Mouse (Mus musculus) heart, embryonic 11.5 days (tissue): Measurements from ENCODE around the gene Nrf1. TPM values are rescaled to one million over a fixed set of nuclear protein-coding genes. Genes with fewer than 3 reads are reported as not detected.

Source experiments
- ATAC-seq: fragments of 200-750 bp; cut with Nextera tagmentation; replicated peaks from 2 replicates; pipeline ENCODE4 v1.8.0; 2017; ENCODE audit warnings: moderate library complexity; ENCODE audit not compliant: insufficient number of reproducible peaks, low FRiP score, low TSS enrichment
- H3K27ac ChIP-seq: fragments of 300-500 bp; sonication (generic); 2 replicates; pipeline ENCODE4 v1.5.1; 2014; ENCODE audit warnings: mild to moderate bottlenecking, low read depth, low read length
- H3K27me3 ChIP-seq: fragments of 300-500 bp; sonication (generic); 2 replicates; pipeline ENCODE4 v1.6.1; 2014; ENCODE audit warnings: mild to moderate bottlenecking, low read length, mixed read lengths; ENCODE audit not compliant: control insufficient read depth, insufficient read depth
- H3K36me3 ChIP-seq: fragments of 300-500 bp; sonication (generic); 2 replicates; pipeline ENCODE4 v1.6.1; 2014; ENCODE audit warnings: mild to moderate bottlenecking, low read length, moderate library complexity, mixed read lengths; ENCODE audit not compliant: control insufficient read depth, insufficient read depth
- H3K4me1 ChIP-seq: fragments of 300-500 bp; sonication (generic); 2 replicates; pipeline ENCODE4 v1.6.1; 2014; ENCODE audit warnings: low read length; ENCODE audit not compliant: control insufficient read depth, insufficient read depth
- H3K4me2 ChIP-seq: fragments of 300-500 bp; sonication (generic); 2 replicates; pipeline ENCODE4 v1.6.1; 2014; ENCODE audit warnings: mild to moderate bottlenecking, moderate library complexity
- H3K4me3 ChIP-seq: fragments of 300-500 bp; sonication (generic); 2 replicates; pipeline ENCODE4 v1.5.1; 2014; ENCODE audit warnings: low read depth, low read length
- H3K9ac ChIP-seq: fragments of 300-500 bp; sonication (generic); 2 replicates; pipeline ENCODE4 v1.6.1; 2014; ENCODE audit warnings: mild to moderate bottlenecking, low read depth, low read length, moderate library complexity
- H3K9me3 ChIP-seq: fragments of 300-500 bp; sonication (generic); replicated peaks from 2 replicates; pipeline ENCODE4 v1.6.1; 2016; ENCODE audit warnings: low read length; ENCODE audit not compliant: control insufficient read depth
- WGBS: fragments of 180-500 bp; shearing (Covaris S2); extraction: QIAGEN DNeasy Blood & Tissue Kit; methylation state at CpG from one replicate; pipeline ENCODE4 v1.1.7; 2014; ENCODE audit not compliant: insufficient replicate concordance; 5-methylcytosine and 5-hydroxymethylcytosine counted together
- polyA plus RNA-seq: library from polyadenylated mRNA; unstranded; fragments of >200 nt; fragmentation: Nextera tagmentation; extraction: Ambion mirVana; gene quantifications from 2 replicates; pipeline ENCODE4 v1.2.1, GENCODE M21; 2014

Gene Nrf1
- polyA plus RNA-seq, 1 experiment from 2014 or later: 44.5 TPM

DNA sequence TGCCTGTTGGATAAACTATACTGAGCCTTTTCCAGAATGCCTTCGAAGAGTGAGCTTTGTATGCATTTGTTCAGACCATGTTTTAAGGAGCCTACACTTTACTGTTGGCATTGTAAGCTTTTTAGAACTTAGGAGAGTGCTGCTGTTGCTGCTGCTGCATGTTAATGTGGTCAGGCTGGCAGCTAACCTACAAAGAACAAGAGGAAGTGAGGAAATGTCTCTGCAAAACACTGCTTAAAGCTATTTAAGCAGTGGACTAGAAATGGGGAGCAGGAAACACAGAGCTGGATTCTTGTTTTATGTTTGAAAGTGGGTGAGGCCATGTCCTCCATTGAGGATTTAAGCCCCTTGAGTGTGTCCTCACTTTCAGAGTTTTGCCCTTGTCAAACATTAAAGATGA, 5.3 kb downstream of the Nrf1 start:
- no peak for ATAC-seq
- no peak overlapping the region for H3K4me3 ChIP-seq
- H3K9me3 ChIP-seq: no peaks in the 10 kb centered on the region
- H3K27ac ChIP-seq: no peak overlapping the region
- no peak overlapping the region for H3K4me2 ChIP-seq
- no peaks in the 10 kb centered on the region for H3K36me3 ChIP-seq
- no peaks in the 10 kb centered on the region for H3K27me3 ChIP-seq
- WGBS: 85% methylated on average over 1 of the region's 1 CpGs
- peaks cover 9% of the 10 kb centered on the region for H3K4me1 ChIP-seq
- H3K9ac ChIP-seq: no peak overlapping the region

DNA sequence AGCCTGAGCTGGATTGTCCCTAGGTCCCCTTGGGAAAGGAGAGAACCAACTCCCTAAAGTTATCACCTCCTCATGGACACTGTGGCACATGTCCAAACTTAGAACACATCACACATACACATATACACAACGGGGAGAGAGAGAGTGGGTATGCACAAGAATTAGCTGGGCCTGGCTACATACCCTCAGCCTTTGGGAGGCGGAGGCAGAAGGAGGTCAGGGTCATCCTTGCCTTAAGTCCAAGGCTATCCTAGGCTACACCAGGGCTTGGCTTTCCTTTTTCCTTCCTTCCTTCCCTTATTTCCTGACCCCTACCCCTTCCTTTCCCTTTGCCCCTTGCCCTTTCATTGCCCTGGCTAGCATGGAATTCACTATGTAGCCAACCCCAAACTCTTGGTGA, 14.8 kb downstream of the Nrf1 start:
- Histone ChIP-seq H3K4me2 (no peak overlapping the region), H3K4me3 (no peak overlapping the region), H3K9ac (no peak overlapping the region), H3K4me1 (no peaks in the 10 kb centered on the region), H3K27ac (no peak overlapping the region), H3K36me3 (no peaks in the 10 kb centered on the region), H3K27me3 (no peaks in the 10 kb centered on the region), H3K9me3 (no peaks in the 10 kb centered on the region)
- 92% methylated on average over 2 of the region's 2 CpGs for WGBS
- no peak for ATAC-seq

DNA sequence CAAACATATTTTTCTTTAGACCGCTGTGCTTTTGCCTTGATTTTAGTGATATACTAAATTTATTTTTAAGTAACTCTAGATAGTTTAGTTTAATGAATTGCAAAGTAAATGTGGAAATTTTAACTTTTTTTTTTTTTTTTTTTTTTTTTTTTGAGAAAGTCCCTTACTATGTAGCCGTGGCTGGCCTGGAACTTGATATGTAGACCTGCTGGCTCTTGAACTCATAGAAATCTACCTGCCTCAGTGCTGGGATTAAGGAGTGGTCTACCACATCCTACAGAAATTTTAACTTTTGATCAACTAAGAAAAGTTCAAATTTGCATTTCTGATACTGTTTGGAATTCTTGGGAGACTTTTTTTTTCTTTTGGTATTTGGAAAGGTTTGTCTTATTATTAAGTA, 17.6 kb downstream of the Nrf1 start:
- no peaks in the 10 kb centered on the region for H3K9me3 ChIP-seq
- H3K4me2 ChIP-seq: no peak overlapping the region
- WGBS: 82% methylated on average over 2 of the region's 2 CpGs
- H3K27me3 ChIP-seq: no peaks in the 10 kb centered on the region
- no peak for ATAC-seq
- H3K9ac ChIP-seq: no peak overlapping the region
- no peaks in the 10 kb centered on the region for H3K36me3 ChIP-seq
- no peak overlapping the region for H3K27ac ChIP-seq
- no peak overlapping the region for H3K4me3 ChIP-seq
- no peaks in the 10 kb centered on the region for H3K4me1 ChIP-seq

DNA sequence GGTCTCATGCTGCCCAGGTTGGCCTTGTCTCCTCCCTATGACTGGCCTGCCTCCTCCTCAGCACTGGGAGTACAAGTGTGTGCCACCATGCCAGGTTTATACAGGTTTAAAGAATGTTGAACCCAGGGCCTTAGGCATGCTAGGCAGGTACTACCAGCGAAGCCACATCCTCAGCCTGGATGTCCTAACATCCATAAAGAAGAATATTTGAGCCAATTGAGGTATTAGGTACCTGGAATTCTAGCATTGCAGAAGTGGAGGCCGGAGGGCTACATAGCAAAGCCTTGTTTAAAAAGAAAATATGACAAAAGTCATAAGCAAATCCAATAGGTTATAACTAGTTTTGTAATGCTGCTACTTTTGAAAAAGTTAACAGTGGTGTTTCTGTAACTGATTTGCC, 19.0 kb downstream of the Nrf1 start:
- Histone ChIP-seq H3K9me3 (no peaks in the 10 kb centered on the region), H3K4me2 (no peak overlapping the region), H3K27me3 (no peaks in the 10 kb centered on the region), H3K9ac (no peak overlapping the region), H3K4me1 (no peaks in the 10 kb centered on the region), H3K4me3 (no peak overlapping the region), H3K27ac (no peak overlapping the region), H3K36me3 (no peaks in the 10 kb centered on the region)
- ATAC-seq: no peak
- WGBS: 97% methylated on average over 2 of the region's 2 CpGs

GRCm38 (mm10) chr6:30072476-30072875, 24.7 kb downstream of the Nrf1 start:
- no peak for ATAC-seq
- H3K4me1 ChIP-seq: peaks cover 8% of the 10 kb centered on the region
- H3K27ac ChIP-seq: no peak overlapping the region
- H3K9ac ChIP-seq: no peak overlapping the region
- no peak overlapping the region for H3K4me3 ChIP-seq
- H3K4me2 ChIP-seq: no peak overlapping the region
- H3K27me3 ChIP-seq: no peaks in the 10 kb centered on the region
- 81% methylated on average over 3 of the region's 3 CpGs for WGBS
- H3K36me3 ChIP-seq: no peaks in the 10 kb centered on the region
- H3K9me3 ChIP-seq: no peaks in the 10 kb centered on the region

DNA sequence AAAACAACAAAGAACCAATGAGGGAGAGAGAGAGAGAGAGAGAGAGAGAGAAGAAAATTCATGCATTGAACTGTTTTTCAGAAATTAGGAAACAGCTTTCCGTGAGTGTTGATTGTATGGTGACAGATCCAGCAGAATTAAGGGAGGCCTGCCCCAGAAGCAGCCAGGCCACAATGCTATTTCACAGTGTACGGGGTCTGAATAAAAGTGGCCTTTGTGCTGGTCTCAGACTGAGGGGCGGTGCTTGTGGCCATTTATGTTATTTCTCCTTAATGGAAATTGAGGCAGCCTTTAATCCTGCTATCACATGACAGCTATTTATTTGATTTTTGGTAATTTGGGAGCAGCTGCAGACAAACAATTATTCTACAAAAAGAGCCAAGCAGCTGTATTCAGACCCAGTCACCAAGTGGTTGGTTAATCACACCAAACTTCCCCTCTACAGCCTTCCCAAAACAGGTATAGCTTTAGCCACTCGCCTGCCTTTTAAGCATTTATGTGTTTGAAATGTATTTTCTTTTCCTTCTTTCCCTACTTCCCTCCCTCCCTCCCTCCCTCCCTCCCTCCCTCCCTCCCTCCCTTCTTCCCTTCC, 31.2 kb downstream of the Nrf1 start:
- Histone ChIP-seq H3K27me3 (no peaks in the 10 kb centered on the region), H3K9me3 (no peaks in the 10 kb centered on the region), H3K4me3 (no peak overlapping the region), H3K27ac (no peak overlapping the region), H3K36me3 (no peaks in the 10 kb centered on the region), H3K9ac (no peak overlapping the region), H3K4me2 (no peak overlapping the region), H3K4me1 (peaks cover 23% of the 10 kb centered on the region)
- no peak for ATAC-seq
- 83% methylated on average over 4 of the region's 4 CpGs for WGBS

DNA sequence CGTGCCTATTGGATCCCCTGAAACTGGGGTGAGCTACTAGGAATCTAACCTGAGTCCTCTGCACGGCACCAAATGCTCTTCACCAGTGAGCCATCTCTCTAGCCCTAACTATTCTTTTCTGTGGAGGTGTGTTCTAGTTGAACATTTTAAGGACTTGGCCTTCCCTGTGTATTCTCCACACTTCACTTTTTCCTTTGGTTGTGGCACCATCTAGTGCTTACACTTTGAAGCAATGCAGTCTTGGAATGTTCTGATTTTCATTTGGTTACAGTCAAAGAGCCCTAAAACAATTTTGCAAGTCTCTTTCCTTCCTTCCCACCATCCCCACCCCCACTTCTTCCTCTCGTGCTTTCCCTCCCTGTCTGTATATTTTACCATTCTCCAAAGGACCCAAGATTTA, 33.6 kb downstream of the Nrf1 start:
- Histone ChIP-seq H3K4me2 (no peak overlapping the region), H3K4me1 (peaks cover 15% of the 10 kb centered on the region), H3K27me3 (no peaks in the 10 kb centered on the region), H3K36me3 (no peaks in the 10 kb centered on the region), H3K4me3 (no peak overlapping the region), H3K9ac (no peak overlapping the region), H3K9me3 (no peaks in the 10 kb centered on the region), H3K27ac (no peak overlapping the region)
- ATAC-seq: no peak
- 81% methylated on average over 3 of the region's 3 CpGs for whole genome bisulfite sequencing

- H3K9ac ChIP-seq: no peak overlapping the region
- no peak overlapping the region for H3K27ac ChIP-seq
- WGBS: 90% methylated on average over 1 of the region's 1 CpGs
- no peak for ATAC-seq
- H3K4me2 ChIP-seq: no peak overlapping the region
- no peaks in the 10 kb centered on the region for H3K36me3 ChIP-seq
- peaks cover 14% of the 10 kb centered on the region; the same call in 1 of the 2 replicates for H3K4me1 ChIP-seq
- no peaks in the 10 kb centered on the region for H3K27me3 ChIP-seq
- H3K4me3 ChIP-seq: no peak overlapping the region
- no peaks in the 10 kb centered on the region for H3K9me3 ChIP-seq
Measured at GRCm38 (mm10) chr6:30083307-30083706, 35.5 kb downstream of the Nrf1 start.

DNA sequence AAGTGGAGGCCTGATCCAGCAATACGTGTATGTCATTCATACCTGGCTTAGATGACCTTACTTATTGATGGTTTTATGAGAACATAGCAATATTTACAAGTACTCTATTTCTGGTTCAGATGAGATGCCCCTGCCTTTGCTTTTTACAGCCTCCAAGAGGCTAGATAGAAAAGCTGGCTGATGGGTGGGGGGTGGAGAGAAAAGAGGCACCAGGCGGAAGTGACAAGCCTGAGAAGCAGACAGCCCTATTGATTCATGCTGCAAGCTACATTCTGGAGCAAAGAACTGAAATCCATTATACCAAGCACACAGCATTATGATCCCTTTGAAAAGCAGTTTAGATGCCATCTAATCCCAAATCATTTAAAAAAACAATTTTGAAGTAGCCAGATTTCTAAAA, 37.6 kb downstream of the Nrf1 start:
- no peak overlapping the region for H3K27ac ChIP-seq
- peaks cover 5% of the 10 kb centered on the region; the same call in 1 of the 2 replicates for H3K36me3 ChIP-seq
- H3K4me3 ChIP-seq: no peak overlapping the region
- H3K27me3 ChIP-seq: no peaks in the 10 kb centered on the region
- H3K9me3 ChIP-seq: no peaks in the 10 kb centered on the region
- 58% methylated on average over 2 of the region's 2 CpGs for WGBS
- peaks cover 2% of the 10 kb centered on the region; the same call in 1 of the 2 replicates for H3K4me1 ChIP-seq
- no peak overlapping the region for H3K4me2 ChIP-seq
- H3K9ac ChIP-seq: no peak overlapping the region
- no peak for ATAC-seq
